Mouse (Mus musculus) liver, postnatal 0 days (tissue): ENCODE results near the gene Chst15. TPM values are rescaled to one million over a fixed set of nuclear protein-coding genes. Genes with fewer than 3 reads are reported as not detected.

Experiments used
- ATAC-seq: fragments of 200-750 bp; cut with Nextera tagmentation; 2 replicates; pipeline ENCODE4 v1.8.0; 2017; ENCODE audit warnings: mild to moderate bottlenecking, moderate library complexity
- DNase-seq: peaks from one replicate; pipeline ENCODE4 v3.0.0-alpha.2; 2016
- H3K27ac ChIP-seq: fragments of 300-500 bp; sonication (generic); 2 replicates; pipeline ENCODE4 v1.5.1; 2014; ENCODE audit warnings: antibody characterized with exemption, moderate library complexity, mild to moderate bottlenecking, low read depth
- H3K27me3 ChIP-seq: fragments of 300-500 bp; sonication (generic); 2 replicates; pipeline ENCODE4 v1.6.1; 2014; ENCODE audit warnings: low read length, control low read depth, mixed read lengths; ENCODE audit not compliant: insufficient read depth
- H3K36me3 ChIP-seq: fragments of 300-500 bp; sonication (generic); replicated peaks from 2 replicates; pipeline ENCODE4 v1.6.1; 2014; ENCODE audit warnings: mild to moderate bottlenecking, control low read depth, low read length, moderate library complexity, mixed read lengths; ENCODE audit not compliant: insufficient read depth
- H3K4me1 ChIP-seq: fragments of 300-500 bp; sonication (generic); 2 replicates; pipeline ENCODE4 v1.6.1; 2014; ENCODE audit warnings: antibody characterized with exemption, mild to moderate bottlenecking, control low read depth; ENCODE audit not compliant: insufficient read depth
- H3K4me2 ChIP-seq: fragments of 300-500 bp; sonication (generic); 2 replicates; pipeline ENCODE4 v1.6.1; 2014; ENCODE audit warnings: low read depth, mild to moderate bottlenecking, low read length, moderate library complexity, mixed read lengths
- H3K4me3 ChIP-seq: fragments of 300-500 bp; sonication (generic); 2 replicates; pipeline ENCODE4 v1.5.1; 2014; ENCODE audit warnings: low read depth, low read length
- H3K9ac ChIP-seq: fragments of 300-500 bp; sonication (generic); replicated peaks from 2 replicates; pipeline ENCODE4 v1.6.1; 2014; ENCODE audit warnings: mild to moderate bottlenecking, moderate library complexity
- H3K9me3 ChIP-seq: fragments of 300-500 bp; sonication (generic); 2 replicates; pipeline ENCODE4 v1.6.1; 2016; ENCODE audit warnings: mild to moderate bottlenecking, control low read depth, low read length, mixed read lengths
- CTCF ChIP-seq: sonication (generic); IDR thresholded peaks from 2 replicates; pipeline ENCODE4 v1.5.1; 2016; ENCODE audit warnings: antibody characterized with exemption, low read depth
- EP300 ChIP-seq: IDR thresholded peaks from 2 replicates; pipeline ENCODE4 v1.6.1; 2016; ENCODE audit warnings: antibody characterized with exemption, low read depth, mild to moderate bottlenecking
- whole genome bisulfite sequencing: fragments of 180-500 bp; shearing (Covaris S2); extraction: QIAGEN DNeasy Blood & Tissue Kit; methylation state at CpG from one replicate; pipeline ENCODE4 v1.1.7; 2014; ENCODE audit not compliant: insufficient replicate concordance; 5-methylcytosine and 5-hydroxymethylcytosine counted together
- polyA plus RNA-seq: library from polyadenylated mRNA; unstranded; fragments of >200 nt; fragmentation: Nextera tagmentation; extraction: Ambion mirVana; gene quantifications from 2 replicates; pipeline ENCODE4 v1.2.1, GENCODE M21; 2015

Gene Chst15
- polyA plus RNA-seq, 1 experiment from 2014 or later, result 5.4 TPM

- no peaks in the 10 kb centered on the region for H3K27me3 ChIP-seq
- 66% methylated on average over 6 of the region's 6 CpGs for WGBS
- DNase-seq (no peak), ATAC-seq (peak; percentile 31; the same call in 1 of the 2 replicates)
- H3K4me1 ChIP-seq, result peaks cover 10% of the 10 kb centered on the region
- no peak overlapping the region for H3K4me2 ChIP-seq
- H3K9me3 ChIP-seq, result no peaks in the 10 kb centered on the region
- no peak overlapping the region for H3K9ac ChIP-seq
- H3K27ac ChIP-seq, result peak overlapping the region; percentile 71; the same call in 1 of the 2 replicates
- peak; percentile 26; the same call in 1 of the 2 replicates for TF ChIP-seq EP300
- no peak for TF ChIP-seq CTCF
- H3K36me3 ChIP-seq, result no peaks in the 10 kb centered on the region
- no peak overlapping the region for H3K4me3 ChIP-seq
Measured at GRCm38 (mm10) chr7:132338350-132338749, 21.3 kb upstream of the Chst15 start.

- Histone ChIP-seq H3K27me3 (no peaks in the 10 kb centered on the region), H3K4me2 (no peak overlapping the region), H3K4me1 (peaks cover 15% of the 10 kb centered on the region), H3K4me3 (no peak overlapping the region), H3K9me3 (no peaks in the 10 kb centered on the region), H3K36me3 (no peaks in the 10 kb centered on the region), H3K9ac (no peak overlapping the region), H3K27ac (peak overlapping the region; percentile 36)
- DNase-seq (no peak), ATAC-seq (no peak)
- 82% methylated on average over 11 of the region's 11 CpGs for WGBS
- TF ChIP-seq CTCF, result no peak
- no peak for TF ChIP-seq EP300
Measured at GRCm38 (mm10) chr7:132337268-132337917, 20.4 kb upstream of the Chst15 start.

GRCm38 (mm10) chr7:132336781-132337180 lies 19.8 kb upstream of the Chst15 start:
- Histone ChIP-seq H3K4me2 (no peak overlapping the region), H3K27ac (0 out of 2 replicates have a peak overlapping the region, but pooled peaks have one; percentile 29), H3K27me3 (no peaks in the 10 kb centered on the region), H3K9me3 (no peaks in the 10 kb centered on the region), H3K9ac (no peak overlapping the region), H3K4me3 (no peak overlapping the region), H3K4me1 (peaks cover 15% of the 10 kb centered on the region), H3K36me3 (no peaks in the 10 kb centered on the region)
- no peak for ATAC-seq
- DNase-seq, result no peak
- 36% methylated on average over 3 of the region's 3 CpGs for WGBS
- TF ChIP-seq CTCF (no peak), EP300 (no peak)

GRCm38 (mm10) chr7:132335367-132335766 lies 18.3 kb upstream of the Chst15 start:
- WGBS, result 47% methylated on average over 4 of the region's 4 CpGs
- DNase-seq (no peak), ATAC-seq (no peak)
- Histone ChIP-seq H3K27me3 (no peaks in the 10 kb centered on the region), H3K4me3 (no peak overlapping the region), H3K9ac (no peak overlapping the region), H3K27ac (no peak overlapping the region), H3K4me1 (peaks cover 15% of the 10 kb centered on the region), H3K36me3 (no peaks in the 10 kb centered on the region), H3K4me2 (no peak overlapping the region), H3K9me3 (no peaks in the 10 kb centered on the region)
- TF ChIP-seq CTCF (no peak), EP300 (no peak)

- no peak for TF ChIP-seq CTCF
- TF ChIP-seq EP300, result no peak
- DNase-seq, result no peak
- Histone ChIP-seq H3K4me1 (peaks cover 12% of the 10 kb centered on the region), H3K9ac (no peak overlapping the region), H3K4me3 (no peak overlapping the region), H3K9me3 (no peaks in the 10 kb centered on the region), H3K4me2 (no peak overlapping the region), H3K27ac (0 out of 2 replicates have a peak overlapping the region, but pooled peaks have one; percentile 7), H3K27me3 (no peaks in the 10 kb centered on the region), H3K36me3 (no peaks in the 10 kb centered on the region)
- 11% methylated on average over 1 of the region's 1 CpGs for WGBS
- no peak for ATAC-seq
Measured at GRCm38 (mm10) chr7:132333078-132333477, 16.1 kb upstream of the Chst15 start.

- TF ChIP-seq CTCF (no peak), EP300 (no peak)
- no peaks in the 10 kb centered on the region for H3K36me3 ChIP-seq
- H3K27me3 ChIP-seq, result no peaks in the 10 kb centered on the region
- no peak overlapping the region for H3K27ac ChIP-seq
- WGBS, result 73% methylated on average over 11 of the region's 11 CpGs
- no peak for DNase-seq
- no peak for ATAC-seq
- no peak overlapping the region for H3K9ac ChIP-seq
- peaks cover 12% of the 10 kb centered on the region for H3K4me1 ChIP-seq
- no peak overlapping the region for H3K4me3 ChIP-seq
- H3K9me3 ChIP-seq, result no peaks in the 10 kb centered on the region
- no peak overlapping the region for H3K4me2 ChIP-seq
Measured at GRCm38 (mm10) chr7:132332176-132332575, 15.1 kb upstream of the Chst15 start.
